ENCODE assay signal across 8 mouse cellular contexts in the genomic region with DNA sequence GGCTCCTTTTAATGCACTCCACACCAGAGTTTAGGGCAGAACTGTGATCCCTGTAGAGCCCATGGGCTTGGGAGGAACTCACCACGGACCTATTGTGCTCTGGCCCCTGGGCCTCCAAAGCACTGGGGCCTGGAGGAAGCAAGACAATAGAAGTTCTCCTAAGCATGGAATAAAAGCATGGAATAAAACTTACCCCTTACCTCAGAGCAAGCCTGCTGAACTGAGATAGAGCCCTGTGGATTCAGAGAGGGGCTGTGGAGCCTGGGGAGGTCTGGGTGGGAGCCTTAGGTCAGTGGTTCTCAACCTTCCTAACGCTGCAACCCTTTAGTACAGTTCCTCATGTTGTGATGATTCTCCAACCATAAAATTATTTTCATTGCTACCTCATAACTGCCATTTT. TPM values are rescaled to one million over a fixed set of nuclear protein-coding genes. Genes with fewer than 3 reads are reported as not detected.
DNase-seq lines count a peak whose midpoint lies in the region; ATAC-seq lines count a peak whose summit lies in the region.

Nisch (minus strand) TSS at position 101 of the 400 bp plus-strand sequence.

- WGBS in lung, embryonic 15.5 days: 66% methylated on average over 2 of the region's 2 CpGs
- 84% methylated on average over 2 of the region's 2 CpGs for WGBS in embryonic facial prominence, embryonic 12.5 days
- 78% methylated on average over 2 of the region's 2 CpGs for WGBS in heart, embryonic 14.5 days
- 63% methylated on average over 2 of the region's 2 CpGs for WGBS in neural tube, embryonic 12.5 days

- no peaks in the 10 kb centered on the region for H3K36me3 ChIP-seq in lung, embryonic 15.5 days
- no peaks in the 10 kb centered on the region for H3K36me3 ChIP-seq in embryonic facial prominence, embryonic 12.5 days
- H3K36me3 ChIP-seq in heart, embryonic 14.5 days (ENCODE audit: control insufficient read depth, insufficient read depth, low read length): peaks cover 12% of the 10 kb centered on the region
- H3K36me3 ChIP-seq in neural tube, embryonic 12.5 days: no peaks in the 10 kb centered on the region

- no peaks in the 10 kb centered on the region for H3K27me3 ChIP-seq in lung, embryonic 15.5 days
- no peaks in the 10 kb centered on the region for H3K27me3 ChIP-seq in embryonic facial prominence, embryonic 12.5 days
- no peaks in the 10 kb centered on the region for H3K27me3 ChIP-seq in heart, embryonic 14.5 days (ENCODE audit: control insufficient read depth, insufficient read depth, low read length)
- H3K27me3 ChIP-seq in neural tube, embryonic 12.5 days (replicated peaks): no peaks in the 10 kb centered on the region

- H3K4me1 ChIP-seq in lung, embryonic 15.5 days: peaks cover 22% of the 10 kb centered on the region
- H3K4me1 ChIP-seq in embryonic facial prominence, embryonic 12.5 days: peaks cover 11% of the 10 kb centered on the region; the same call in 1 of the 2 replicates
- H3K4me1 ChIP-seq in heart, embryonic 14.5 days (ENCODE audit: control insufficient read depth in 2 of 2, insufficient read depth in 2 of 2, low read length in 2 of 2): peaks cover 35 to 37% of the 10 kb centered on the region in 2 experiments
- peaks cover 17% of the 10 kb centered on the region for H3K4me1 ChIP-seq in neural tube, embryonic 12.5 days

- peak within 1 kb of the TSS; percentile 43 for H3K4me2 ChIP-seq in lung, embryonic 15.5 days
- H3K4me2 ChIP-seq in embryonic facial prominence, embryonic 12.5 days (replicated peaks): peak within 1 kb of the TSS; percentile 7; the same call in 1 of the 2 replicates
- peak within 1 kb of the TSS; percentile 45 for H3K4me2 ChIP-seq in heart, embryonic 14.5 days (ENCODE audit: low read length)
- H3K4me2 ChIP-seq in neural tube, embryonic 12.5 days (replicated peaks): peak within 1 kb of the TSS; percentile 38

- intact Hi-C loops in left cerebral cortex, postnatal 25 days (cut with DNase I): loop anchor here (1.0 to 5.0 kb wide), 3 partner anchors 14 to 120 kb away; partner anchors contain the start of genes Capn7 and Dnah1

- H3K9ac ChIP-seq in lung, embryonic 15.5 days: 0 out of 2 replicates have a peak within 1 kb of the TSS, but pooled peaks have one; percentile 36
- H3K9ac ChIP-seq in embryonic facial prominence, embryonic 12.5 days: peak within 1 kb of the TSS; percentile 37; the same call in 1 of the 2 replicates
- H3K9ac ChIP-seq in heart, embryonic 14.5 days (ENCODE audit: low read length): peak within 1 kb of the TSS; percentile 58
- no peak within 1 kb of the TSS for H3K9ac ChIP-seq in neural tube, embryonic 12.5 days

- DNase-seq in lung, postnatal 25 days (ENCODE audit: low spot score): no peak
- DNase-seq in left cerebral cortex, postnatal 25 days (ENCODE audit: low spot score in 2 of 2): no peak
- no peak for DNase-seq in c-Kit-positive CD71-positive TER-119-positive erythroid progenitor cells, embryonic 14.5 days (ENCODE audit: low spot score)
- DNase-seq in embryo, embryonic 10 days (ENCODE audit: low spot score): no peak

- H3K4me3 ChIP-seq in lung, embryonic 15.5 days: peak within 1 kb of the TSS; percentile 23
- no peak within 1 kb of the TSS for H3K4me3 ChIP-seq in embryonic facial prominence, embryonic 12.5 days
- no peak within 1 kb of the TSS; a peak in 1 of 4 replicates for H3K4me3 ChIP-seq in heart, embryonic 14.5 days (ENCODE audit: control insufficient read depth in 1 of 2, insufficient read depth in 1 of 2, low read depth in 1 of 2, low read length in 2 of 2)
- H3K4me3 ChIP-seq in neural tube, embryonic 12.5 days: no peak within 1 kb of the TSS; the same call in 1 of the 2 replicates

- ATAC-seq in lung, embryonic 15.5 days (ENCODE audit: borderline replicate concordance, extremely low read depth, low FRiP score, low TSS enrichment): no peak
- no peak for ATAC-seq in embryonic facial prominence, embryonic 12.5 days (ENCODE audit: insufficient number of reproducible peaks, insufficient read depth, low FRiP score, low TSS enrichment)
- ATAC-seq in heart, embryonic 14.5 days (ENCODE audit: insufficient number of reproducible peaks, insufficient read depth, low FRiP score, low read depth): no peak
- ATAC-seq in neural tube, embryonic 12.5 days (ENCODE audit: low FRiP score, low read depth): no peak

- H3K9me3 ChIP-seq in lung, embryonic 15.5 days: no peaks in the 10 kb centered on the region
- no peaks in the 10 kb centered on the region for H3K9me3 ChIP-seq in embryonic facial prominence, embryonic 12.5 days
- H3K9me3 ChIP-seq in heart, embryonic 14.5 days (ENCODE audit: control insufficient read depth, low read length): no peaks in the 10 kb centered on the region
- H3K9me3 ChIP-seq in neural tube, embryonic 12.5 days: no peaks in the 10 kb centered on the region

- H3K27ac ChIP-seq in lung, embryonic 15.5 days: peak within 1 kb of the TSS; percentile 48
- H3K27ac ChIP-seq in embryonic facial prominence, embryonic 12.5 days: peak within 1 kb of the TSS; percentile 37; the same call in 1 of the 2 replicates
- no peak within 1 kb of the TSS; a peak in 2 of 4 replicates for H3K27ac ChIP-seq in heart, embryonic 14.5 days (replicated peaks in 1 of 2; ENCODE audit: control insufficient read depth in 1 of 2, insufficient read depth in 1 of 2, low read depth in 2 of 2, low read length in 2 of 2)
- no peak within 1 kb of the TSS for H3K27ac ChIP-seq in neural tube, embryonic 12.5 days

RNA-seq across cellular contexts. Expression of gene Nisch, which starts in this region (rescaled TPM):
- 387 and 413 TPM in 2 replicates for polyA plus RNA-seq in lung, embryonic 15.5 days (2015; fragmentation: Nextera tagmentation; extraction: Ambion mirVana)
- 503 and 527 TPM in 2 replicates for polyA plus RNA-seq in embryonic facial prominence, embryonic 12.5 days (2016; fragmentation: Nextera tagmentation; extraction: Ambion mirVana)
- 308 and 317 TPM in 2 replicates for polyA plus RNA-seq in heart, embryonic 14.5 days (2014; fragmentation: Nextera tagmentation; extraction: Ambion mirVana)
- total RNA-seq in left cerebral cortex, postnatal 25 days (2021): 100 to 1,000 TPM; 375 to 386 TPM
- polyA plus RNA-seq in neural tube, embryonic 12.5 days (2016; fragmentation: Nextera tagmentation; extraction: Ambion mirVana): 419 and 436 TPM in 2 replicates

Comparison
In these comparisons a context has a peak if more than half of its experiments do, and no peak if none do; other contexts are left out.
1. H3K27ac ChIP-seq: peak in lung, embryonic 15.5 days (single experiment) and embryonic facial prominence, embryonic 12.5 days (single experiment); none in heart, embryonic 14.5 days (0 of 2) and neural tube, embryonic 12.5 days (single experiment).
2. Peak in every context shown above with its lines, with median percentiles within 50 percentile points of each other: H3K4me2 ChIP-seq.